Mouse (Mus musculus) liver, postnatal 0 days (tissue): ENCODE results near the gene Nosip. TPM values are rescaled to one million over a fixed set of nuclear protein-coding genes. Genes with fewer than 3 reads are reported as not detected.

Source experiments
- ATAC-seq: fragments of 200-750 bp; cut with Nextera tagmentation; 2 replicates; pipeline ENCODE4 v1.8.0; 2017; ENCODE audit warnings: mild to moderate bottlenecking, moderate library complexity
- DNase-seq: peaks from one replicate; pipeline ENCODE4 v3.0.0-alpha.2; 2016
- H3K27ac ChIP-seq: fragments of 300-500 bp; sonication (generic); 2 replicates; pipeline ENCODE4 v1.5.1; 2014; ENCODE audit warnings: antibody characterized with exemption, moderate library complexity, mild to moderate bottlenecking, low read depth
- H3K27me3 ChIP-seq: fragments of 300-500 bp; sonication (generic); 2 replicates; pipeline ENCODE4 v1.6.1; 2014; ENCODE audit warnings: low read length, control low read depth, mixed read lengths; ENCODE audit not compliant: insufficient read depth
- H3K36me3 ChIP-seq: fragments of 300-500 bp; sonication (generic); replicated peaks from 2 replicates; pipeline ENCODE4 v1.6.1; 2014; ENCODE audit warnings: mild to moderate bottlenecking, control low read depth, low read length, moderate library complexity, mixed read lengths; ENCODE audit not compliant: insufficient read depth
- H3K4me1 ChIP-seq: fragments of 300-500 bp; sonication (generic); 2 replicates; pipeline ENCODE4 v1.6.1; 2014; ENCODE audit warnings: antibody characterized with exemption, mild to moderate bottlenecking, control low read depth; ENCODE audit not compliant: insufficient read depth
- H3K4me2 ChIP-seq: fragments of 300-500 bp; sonication (generic); 2 replicates; pipeline ENCODE4 v1.6.1; 2014; ENCODE audit warnings: low read depth, mild to moderate bottlenecking, low read length, moderate library complexity, mixed read lengths
- H3K4me3 ChIP-seq: fragments of 300-500 bp; sonication (generic); 2 replicates; pipeline ENCODE4 v1.5.1; 2014; ENCODE audit warnings: low read depth, low read length
- H3K9ac ChIP-seq: fragments of 300-500 bp; sonication (generic); replicated peaks from 2 replicates; pipeline ENCODE4 v1.6.1; 2014; ENCODE audit warnings: mild to moderate bottlenecking, moderate library complexity
- H3K9me3 ChIP-seq: fragments of 300-500 bp; sonication (generic); 2 replicates; pipeline ENCODE4 v1.6.1; 2016; ENCODE audit warnings: mild to moderate bottlenecking, control low read depth, low read length, mixed read lengths
- CTCF ChIP-seq: sonication (generic); IDR thresholded peaks from 2 replicates; pipeline ENCODE4 v1.5.1; 2016; ENCODE audit warnings: antibody characterized with exemption, low read depth
- EP300 ChIP-seq: IDR thresholded peaks from 2 replicates; pipeline ENCODE4 v1.6.1; 2016; ENCODE audit warnings: antibody characterized with exemption, low read depth, mild to moderate bottlenecking
- WGBS: fragments of 180-500 bp; shearing (Covaris S2); extraction: QIAGEN DNeasy Blood & Tissue Kit; methylation state at CpG from one replicate; pipeline ENCODE4 v1.1.7; 2014; ENCODE audit not compliant: insufficient replicate concordance; 5-methylcytosine and 5-hydroxymethylcytosine counted together
- polyA plus RNA-seq: library from polyadenylated mRNA; unstranded; fragments of >200 nt; fragmentation: Nextera tagmentation; extraction: Ambion mirVana; gene quantifications from 2 replicates; pipeline ENCODE4 v1.2.1, GENCODE M21; 2015

Gene Nosip
- polyA plus RNA-seq, 1 experiment from 2014 or later, result 22.2 TPM

DNA sequence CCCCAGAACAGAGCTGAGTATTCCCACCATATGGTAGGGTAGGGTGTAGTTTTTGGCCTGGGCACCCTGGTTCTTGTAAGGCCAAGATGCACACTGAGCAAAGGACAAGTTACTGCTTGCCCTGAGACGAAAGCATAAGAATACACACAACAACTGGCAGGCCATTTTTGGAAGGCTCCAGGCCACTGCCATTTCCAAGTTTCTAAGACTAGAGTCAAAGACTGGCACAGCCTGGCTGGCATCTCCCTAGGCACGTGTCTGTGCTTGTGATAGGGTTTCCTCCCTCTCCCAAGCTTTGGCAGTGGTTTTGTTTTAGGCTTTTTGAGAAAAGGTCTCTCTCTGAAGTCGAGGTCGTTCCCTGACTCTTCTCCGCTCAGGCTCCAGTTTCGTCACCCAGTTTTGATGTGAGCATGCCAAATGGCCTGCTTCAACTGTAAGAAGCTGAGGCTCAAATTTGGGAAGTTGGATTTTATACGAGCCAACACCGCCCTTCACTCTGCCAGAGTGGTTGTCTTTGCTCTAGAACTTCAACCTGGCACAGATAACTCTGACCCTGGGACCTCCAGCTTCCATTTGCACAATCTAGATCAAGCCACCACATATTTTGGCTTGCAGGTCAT is 36.5 kb upstream of the Nosip start:
- DNase-seq, result no peak

DNA sequence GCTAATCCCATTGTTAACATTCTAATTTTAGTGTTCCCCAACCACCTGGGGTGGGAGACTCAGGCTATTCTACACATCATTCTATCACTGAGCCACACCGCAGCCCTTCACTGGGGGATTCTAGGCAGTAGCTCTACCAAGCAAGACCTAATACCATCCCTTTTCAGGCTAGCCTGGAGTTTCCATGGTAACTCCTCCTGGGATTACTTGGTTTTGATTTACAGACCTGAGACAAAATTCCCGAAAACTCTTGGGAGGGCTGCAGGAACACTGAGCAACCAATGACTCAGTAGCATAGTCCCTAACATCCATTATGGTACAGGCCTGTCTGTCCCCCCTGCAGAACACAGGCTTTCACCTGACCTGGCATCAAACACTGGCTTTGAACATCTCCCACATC is 36.0 kb upstream of the Nosip start:
- WGBS, result 74% methylated on average over 2 of the region's 2 CpGs
- Histone ChIP-seq H3K9me3 (no peaks in the 10 kb centered on the region), H3K27me3 (no peaks in the 10 kb centered on the region), H3K4me3 (no peak overlapping the region), H3K27ac (no peak overlapping the region), H3K9ac (no peak overlapping the region), H3K36me3 (peaks cover 33% of the 10 kb centered on the region), H3K4me2 (no peak overlapping the region), H3K4me1 (peaks cover 3% of the 10 kb centered on the region; the same call in 1 of the 2 replicates)
- DNase-seq, result no peak
- TF ChIP-seq CTCF (no peak), EP300 (no peak)
- ATAC-seq, result no peak

More for the DNA sequence above, 36.5 kb upstream of the Nosip start:
- Histone ChIP-seq H3K9me3 (no peaks in the 10 kb centered on the region), H3K9ac (no peak overlapping the region), H3K27ac (no peak overlapping the region), H3K4me2 (no peak overlapping the region), H3K27me3 (no peaks in the 10 kb centered on the region), H3K36me3 (peaks cover 27% of the 10 kb centered on the region), H3K4me3 (no peak overlapping the region), H3K4me1 (peaks cover 3% of the 10 kb centered on the region; the same call in 1 of the 2 replicates)
- TF ChIP-seq EP300, result no peak
- TF ChIP-seq CTCF, result no peak
- ATAC-seq, result no peak
- WGBS, result 62% methylated on average over 8 of the region's 8 CpGs

DNA sequence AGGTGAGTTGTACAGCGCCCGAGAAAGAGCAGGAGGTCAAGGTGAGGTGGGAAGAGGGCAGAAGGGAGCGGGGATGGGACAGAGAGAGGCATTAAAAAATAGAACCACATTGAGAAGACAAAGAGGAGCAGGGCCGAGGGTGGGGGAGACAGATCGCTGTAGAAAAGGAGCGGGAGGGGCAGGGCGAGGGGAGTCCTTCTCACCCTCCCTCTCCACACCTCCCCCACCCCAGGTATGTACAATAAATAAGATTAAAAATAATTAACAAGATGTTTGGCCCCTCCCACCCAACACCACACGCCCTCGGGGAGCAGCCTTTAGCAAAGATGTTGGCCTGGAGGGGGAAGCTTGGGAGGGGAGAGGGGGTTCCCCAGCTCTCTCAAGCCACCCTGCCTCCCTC is 34.5 kb upstream of the Nosip start:
- no peak for TF ChIP-seq EP300
- TF ChIP-seq CTCF, result no peak
- H3K4me3 ChIP-seq, result no peak overlapping the region
- no peak for ATAC-seq
- WGBS, result 65% methylated on average over 9 of the region's 9 CpGs
- H3K9me3 ChIP-seq, result no peaks in the 10 kb centered on the region
- H3K36me3 ChIP-seq, result peaks cover 40% of the 10 kb centered on the region
- H3K27ac ChIP-seq, result no peak overlapping the region
- H3K27me3 ChIP-seq, result no peaks in the 10 kb centered on the region
- DNase-seq, result no peak
- H3K4me1 ChIP-seq, result peaks cover 3% of the 10 kb centered on the region; the same call in 1 of the 2 replicates
- no peak overlapping the region for H3K9ac ChIP-seq
- H3K4me2 ChIP-seq, result no peak overlapping the region

DNA sequence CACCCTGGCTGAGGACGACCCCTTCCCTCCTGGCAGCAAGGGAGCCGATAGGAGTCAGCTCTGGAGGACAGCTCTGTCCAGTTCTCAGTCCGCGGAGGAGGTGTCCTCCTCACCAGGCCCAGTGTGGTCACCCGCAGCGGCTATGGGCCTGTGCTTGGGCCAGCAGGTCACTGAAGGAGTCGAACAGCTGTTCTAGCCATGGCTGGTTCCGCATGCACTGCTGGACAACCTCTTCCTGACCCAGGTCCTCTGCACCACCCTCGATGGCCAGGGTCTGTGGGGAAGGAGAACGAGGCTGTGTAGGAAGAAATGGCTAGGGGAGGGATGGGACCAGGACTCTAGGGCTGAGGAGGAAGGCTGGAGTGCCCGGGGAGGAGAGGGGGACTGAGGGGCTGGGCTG is 33.9 kb upstream of the Nosip start:
- Histone ChIP-seq H3K4me3 (no peak overlapping the region), H3K27ac (no peak overlapping the region), H3K9ac (no peak overlapping the region), H3K36me3 (peaks cover 44% of the 10 kb centered on the region), H3K9me3 (no peaks in the 10 kb centered on the region), H3K4me1 (peaks cover 3% of the 10 kb centered on the region; the same call in 1 of the 2 replicates), H3K27me3 (no peaks in the 10 kb centered on the region), H3K4me2 (no peak overlapping the region)
- DNase-seq (no peak), ATAC-seq (no peak)
- WGBS, result 85% methylated on average over 11 of the region's 11 CpGs
- TF ChIP-seq EP300, result no peak
- TF ChIP-seq CTCF, result no peak

DNA sequence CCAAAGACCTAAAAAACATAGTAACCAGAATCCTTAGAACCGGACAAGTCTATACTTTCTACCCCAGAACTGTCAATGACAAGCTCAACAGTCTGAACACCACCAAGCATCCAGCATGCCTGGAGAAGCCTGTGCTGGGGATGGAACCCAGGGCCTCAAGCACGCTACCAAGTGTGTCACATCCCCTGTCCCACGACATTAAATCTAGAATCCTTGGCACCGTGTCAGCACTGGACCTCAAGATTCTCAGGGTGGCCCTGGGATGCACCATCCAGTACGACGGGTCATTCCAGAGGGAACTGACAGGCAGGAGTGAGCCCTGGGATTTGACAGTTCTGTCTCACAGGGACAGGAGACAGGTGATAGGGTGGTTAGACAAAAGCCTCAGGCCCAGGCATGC is 32.2 kb upstream of the Nosip start:
- Histone ChIP-seq H3K27me3 (no peaks in the 10 kb centered on the region), H3K4me3 (no peak overlapping the region), H3K4me2 (no peak overlapping the region), H3K27ac (no peak overlapping the region), H3K4me1 (peaks cover 3% of the 10 kb centered on the region; the same call in 1 of the 2 replicates), H3K9me3 (no peaks in the 10 kb centered on the region), H3K36me3 (peaks cover 59% of the 10 kb centered on the region), H3K9ac (no peak overlapping the region)
- no peak for DNase-seq
- no peak for TF ChIP-seq CTCF
- no peak for TF ChIP-seq EP300
- ATAC-seq, result no peak
- 88% methylated on average over 6 of the region's 6 CpGs for WGBS

DNA sequence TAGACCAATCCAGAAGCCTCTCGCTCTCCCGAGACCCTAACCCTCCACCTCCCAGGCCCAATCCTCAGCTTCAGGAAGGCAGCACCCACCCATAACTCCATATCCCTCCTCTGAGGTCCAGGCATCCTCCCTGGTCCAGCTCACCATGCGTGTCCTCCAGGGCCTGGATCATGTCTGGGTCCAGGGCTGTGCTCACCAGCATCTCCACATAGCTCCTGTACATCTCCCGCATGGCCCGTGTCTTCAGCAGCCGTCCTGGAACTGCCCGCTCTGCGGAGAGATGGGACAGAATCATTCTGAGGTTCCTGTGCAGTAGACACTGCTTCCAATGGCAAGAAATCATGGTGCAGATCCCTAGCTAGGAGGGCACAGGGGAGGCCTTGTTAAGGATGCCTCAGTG is 31.4 kb upstream of the Nosip start:
- ATAC-seq, result no peak
- Histone ChIP-seq H3K27ac (no peak overlapping the region), H3K4me1 (peaks cover under 1% of the 10 kb centered on the region; the same call in 1 of the 2 replicates), H3K4me2 (no peak overlapping the region), H3K27me3 (no peaks in the 10 kb centered on the region), H3K9me3 (no peaks in the 10 kb centered on the region), H3K36me3 (peaks cover 67% of the 10 kb centered on the region), H3K4me3 (no peak overlapping the region), H3K9ac (no peak overlapping the region)
- TF ChIP-seq EP300 (no peak), CTCF (no peak)
- WGBS, result 93% methylated on average over 8 of the region's 8 CpGs
- no peak for DNase-seq
